Mouse (Mus musculus): ENCODE data around the gene Tnfrsf4. TPM values are rescaled to one million over a fixed set of nuclear protein-coding genes. Genes with fewer than 3 reads are reported as not detected.

Gene Tnfrsf4
- polyA plus RNA-seq, 1 experiment = 1.7 TPM

DNA sequence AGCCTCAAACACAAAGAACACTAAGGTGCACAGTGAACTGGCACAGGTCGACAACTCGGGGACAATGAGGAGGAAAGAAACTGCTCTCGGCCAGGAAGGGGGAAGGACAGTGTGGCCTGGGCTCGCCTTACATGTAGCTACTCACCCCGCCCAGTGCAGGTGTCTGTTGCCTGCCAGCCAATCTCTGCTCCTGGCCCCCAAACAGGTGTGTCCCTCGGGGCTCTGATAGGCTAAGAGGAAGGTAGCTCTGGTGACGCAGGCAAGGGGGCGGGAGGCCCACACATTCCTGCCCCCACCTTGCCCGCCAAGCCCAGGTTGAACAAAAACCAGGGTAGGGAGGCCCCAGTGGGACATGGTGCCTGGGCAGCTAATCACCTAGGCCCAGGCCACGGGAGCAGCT is 46.1 kb downstream of the Tnfrsf4 start:
- TF ChIP-seq CTCF (IDR thresholded peaks at IDR 0.05; ENCODE audit: low read depth, low read length) (no peak), POLR2A (IDR thresholded peaks at IDR 0.05; ENCODE audit: borderline replicate concordance, low read depth, low read length) (no peak)
- H3K4me1 ChIP-seq (ENCODE audit: control insufficient read depth, insufficient read depth, low read length) = no peaks in the 10 kb centered on the region
- no peak overlapping the region for H3K4me3 ChIP-seq (ENCODE audit: insufficient read depth, low read length)
- H3K27ac ChIP-seq (ENCODE audit: insufficient read depth, low read depth, low read length) = no peak overlapping the region

DNA sequence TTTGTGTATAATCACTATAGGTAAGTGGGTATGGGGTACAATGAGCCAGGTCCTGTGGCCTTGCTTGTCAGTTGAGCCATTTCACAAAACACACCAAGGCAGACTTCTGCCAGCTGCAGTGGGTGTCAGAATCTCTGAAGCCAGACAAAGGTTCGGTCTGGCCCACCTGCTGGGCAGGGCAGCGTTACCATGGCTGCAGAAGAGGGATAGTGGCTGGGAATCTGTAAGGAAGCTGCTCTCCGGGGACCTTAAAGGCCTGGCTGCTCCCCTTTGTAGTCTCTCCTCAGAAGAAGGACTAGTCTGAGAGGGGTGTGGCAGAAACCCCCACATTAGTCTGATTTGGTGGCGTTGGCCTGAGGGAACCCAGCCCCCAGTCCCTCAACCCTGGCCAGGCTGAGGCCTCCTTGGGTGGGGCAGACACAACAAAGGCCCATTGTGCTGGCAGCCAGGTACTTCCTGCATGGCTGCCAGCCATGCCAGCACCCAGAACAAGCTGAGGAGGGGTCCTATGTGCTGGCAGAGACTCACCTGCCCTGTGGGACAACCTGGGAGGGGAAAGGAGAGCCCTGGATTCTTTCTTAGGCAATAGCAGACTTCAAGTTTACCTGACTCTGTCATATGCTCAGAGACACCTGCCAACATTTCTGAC is 50.3 kb downstream of the Tnfrsf4 start:
- no peak overlapping the region for H3K4me3 ChIP-seq (ENCODE audit: insufficient read depth, low read length)
- TF ChIP-seq CTCF (IDR thresholded peaks at IDR 0.05; ENCODE audit: low read depth, low read length) (no peak), POLR2A (IDR thresholded peaks at IDR 0.05; ENCODE audit: borderline replicate concordance, low read depth, low read length) (no peak)
- no peak overlapping the region for H3K27ac ChIP-seq (ENCODE audit: insufficient read depth, low read depth, low read length)
- peaks cover 9% of the 10 kb centered on the region for H3K4me1 ChIP-seq (ENCODE audit: control insufficient read depth, insufficient read depth, low read length)

DNA sequence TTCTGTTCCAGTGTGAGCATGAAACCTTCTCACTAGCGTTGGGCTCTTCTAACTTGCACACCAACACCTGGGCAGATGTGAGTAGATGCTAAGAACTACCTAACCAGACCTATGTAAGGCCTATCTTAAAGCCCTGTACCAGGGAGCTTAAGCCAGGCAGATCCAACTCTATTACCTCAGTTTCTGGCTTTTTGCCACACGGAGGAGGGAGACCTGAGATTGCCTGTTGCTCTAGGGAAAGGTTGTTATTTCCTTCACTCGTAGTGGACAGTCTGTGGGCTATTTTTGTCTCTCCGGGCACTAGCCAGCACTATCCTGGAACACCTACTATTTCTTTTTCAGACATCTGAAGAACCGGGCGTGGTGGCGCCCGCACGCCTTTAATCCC is 50.9 kb downstream of the Tnfrsf4 start:
- Histone ChIP-seq H3K4me1 (ENCODE audit: control insufficient read depth, insufficient read depth, low read length) (peaks cover 9% of the 10 kb centered on the region), H3K4me3 (ENCODE audit: insufficient read depth, low read length) (no peak overlapping the region), H3K27ac (ENCODE audit: insufficient read depth, low read depth, low read length) (no peak overlapping the region)
- TF ChIP-seq POLR2A (IDR thresholded peaks at IDR 0.05; ENCODE audit: borderline replicate concordance, low read depth, low read length) = no peak
- no peak for TF ChIP-seq CTCF (IDR thresholded peaks at IDR 0.05; ENCODE audit: low read depth, low read length)

DNA sequence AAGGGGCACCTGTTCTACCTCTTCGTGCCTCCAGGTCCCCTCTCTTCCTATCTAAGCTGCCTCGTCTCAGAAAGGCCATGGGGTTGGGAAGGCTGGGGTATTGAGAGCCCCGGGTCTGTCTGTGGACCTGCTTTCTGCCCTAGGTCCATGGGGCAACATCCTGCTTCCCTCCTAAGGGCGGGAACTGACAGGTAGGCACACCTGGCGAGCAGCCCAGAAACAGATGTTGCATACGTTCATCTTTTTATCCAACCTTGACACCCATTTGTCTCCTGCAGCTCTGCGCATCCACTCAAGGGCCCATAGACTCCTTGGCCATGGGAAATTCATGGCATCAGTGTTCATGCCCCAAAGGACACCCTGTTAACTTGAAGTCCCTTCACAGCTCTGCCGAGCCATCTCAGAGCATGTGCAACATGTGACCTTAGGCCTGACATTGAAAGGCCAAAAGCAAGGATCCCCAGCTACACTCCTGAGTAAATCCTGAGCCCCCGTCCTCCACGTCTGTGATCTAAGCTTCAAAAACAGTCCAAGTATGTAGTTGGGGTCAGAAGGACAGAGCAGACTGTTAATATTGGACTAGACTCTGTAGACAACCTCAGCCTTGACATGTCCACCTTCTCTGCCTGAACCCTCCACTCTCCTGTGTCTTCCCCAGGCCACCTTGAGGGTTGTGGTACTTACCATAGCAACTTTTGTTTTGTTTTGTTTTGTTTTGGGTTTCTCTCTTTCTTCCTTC is 51.7 kb downstream of the Tnfrsf4 start:
- no peak overlapping the region for H3K4me3 ChIP-seq (ENCODE audit: insufficient read depth, low read length)
- H3K27ac ChIP-seq (ENCODE audit: insufficient read depth, low read depth, low read length) = no peak overlapping the region
- no peak for TF ChIP-seq CTCF (IDR thresholded peaks at IDR 0.05; ENCODE audit: low read depth, low read length)
- no peak for TF ChIP-seq POLR2A (IDR thresholded peaks at IDR 0.05; ENCODE audit: borderline replicate concordance, low read depth, low read length)
- peaks cover 9% of the 10 kb centered on the region for H3K4me1 ChIP-seq (ENCODE audit: control insufficient read depth, insufficient read depth, low read length)

Other genes starting within 250 kb of the Tnfrsf4 start
- not detected in 2 replicates for gene Vwa1, start 239.1 kb upstream of the Tnfrsf4 start, polyA plus RNA-seq (2012; ENCODE audit: insufficient read depth, insufficient read length, missing spikeins)
- gene Tmem88b, start 228.0 kb upstream of the Tnfrsf4 start, polyA plus RNA-seq (2012; ENCODE audit: insufficient read depth, insufficient read length, missing spikeins) = 0.23 TPM in 1 of 2 replicates, not detected in the other
- not detected in 2 replicates for gene Ankrd65, start 223.4 kb upstream of the Tnfrsf4 start, polyA plus RNA-seq (2012; ENCODE audit: insufficient read depth, insufficient read length, missing spikeins)
- gene Mrpl20, start 211.0 kb upstream of the Tnfrsf4 start, polyA plus RNA-seq (2012; ENCODE audit: insufficient read depth, insufficient read length, missing spikeins) = 81.6 and 99.5 TPM in 2 replicates
- 100 and 112 TPM in 2 replicates for gene Ccnl2, start 201.4 kb upstream of the Tnfrsf4 start, polyA plus RNA-seq (2012; ENCODE audit: insufficient read depth, insufficient read length, missing spikeins)
- 99.3 and 105 TPM in 2 replicates for gene Aurkaip1, start 182.6 kb upstream of the Tnfrsf4 start, polyA plus RNA-seq (2012; ENCODE audit: insufficient read depth, insufficient read length, missing spikeins)
- 1.2 and 2.7 TPM in 2 replicates for gene Mxra8, start 174.2 kb upstream of the Tnfrsf4 start, polyA plus RNA-seq (2012; ENCODE audit: insufficient read depth, insufficient read length, missing spikeins)
- gene Dvl1, start 166.4 kb upstream of the Tnfrsf4 start, polyA plus RNA-seq (2012; ENCODE audit: insufficient read depth, insufficient read length, missing spikeins) = 20.9 and 27.3 TPM in 2 replicates
- 0.62 and 0.68 TPM in 2 replicates for gene Tas1r3, start 150.5 kb upstream of the Tnfrsf4 start, polyA plus RNA-seq (2012; ENCODE audit: insufficient read depth, insufficient read length, missing spikeins)
- gene Cptp, start 144.4 kb upstream of the Tnfrsf4 start, polyA plus RNA-seq (2012; ENCODE audit: insufficient read depth, insufficient read length, missing spikeins) = 11.6 and 13.9 TPM in 2 replicates
- 21.4 and 23.0 TPM in 2 replicates for gene Ints11, start 144.3 kb upstream of the Tnfrsf4 start, polyA plus RNA-seq (2012; ENCODE audit: insufficient read depth, insufficient read length, missing spikeins)
- gene Pusl1, start 122.1 kb upstream of the Tnfrsf4 start, polyA plus RNA-seq (2012; ENCODE audit: insufficient read depth, insufficient read length, missing spikeins) = 10.7 and 13.2 TPM in 2 replicates
- gene Acap3, start 122.0 kb upstream of the Tnfrsf4 start, polyA plus RNA-seq (2012; ENCODE audit: insufficient read depth, insufficient read length, missing spikeins) = 15.8 and 18.1 TPM in 2 replicates
- 78.3 and 85.9 TPM in 2 replicates for gene Ube2j2, start 70.0 kb upstream of the Tnfrsf4 start, polyA plus RNA-seq (2012; ENCODE audit: insufficient read depth, insufficient read length, missing spikeins)
- 32.4 and 42.7 TPM in 2 replicates for gene C1qtnf12, start 51.5 kb upstream of the Tnfrsf4 start, polyA plus RNA-seq (2012; ENCODE audit: insufficient read depth, insufficient read length, missing spikeins)
- 1.7 and 2.3 TPM in 2 replicates for gene B3galt6, start 21.2 kb upstream of the Tnfrsf4 start, polyA plus RNA-seq (2012; ENCODE audit: insufficient read depth, insufficient read length, missing spikeins)
- 197 and 213 TPM in 2 replicates for gene Sdf4, start 21.0 kb upstream of the Tnfrsf4 start, polyA plus RNA-seq (2012; ENCODE audit: insufficient read depth, insufficient read length, missing spikeins)
- gene Tnfrsf18, start 12.3 kb downstream of the Tnfrsf4 start, polyA plus RNA-seq (2012; ENCODE audit: insufficient read depth, insufficient read length, missing spikeins) = not detected in 2 replicates
- not detected in 2 replicates for gene Ttll10, start 45.6 kb downstream of the Tnfrsf4 start, polyA plus RNA-seq (2012; ENCODE audit: insufficient read depth, insufficient read length, missing spikeins)
- 18.3 and 20.3 TPM in 2 replicates for gene 9430015G10Rik, start 96.1 kb downstream of the Tnfrsf4 start, polyA plus RNA-seq (2012; ENCODE audit: insufficient read depth, insufficient read length, missing spikeins)
- 0.28 TPM in 1 of 2 replicates, not detected in the other for gene Rnf223, start 116.7 kb downstream of the Tnfrsf4 start, polyA plus RNA-seq (2012; ENCODE audit: insufficient read depth, insufficient read length, missing spikeins)
- gene Agrn, start 183.6 kb downstream of the Tnfrsf4 start, polyA plus RNA-seq (2012; ENCODE audit: insufficient read depth, insufficient read length, missing spikeins) = 24.0 and 25.1 TPM in 2 replicates
- 76.8 and 96.9 TPM in 2 replicates for gene Isg15, start 187.0 kb downstream of the Tnfrsf4 start, polyA plus RNA-seq (2012; ENCODE audit: insufficient read depth, insufficient read length, missing spikeins)
- 1.2 and 1.6 TPM in 2 replicates for gene AW011738, start 189.5 kb downstream of the Tnfrsf4 start, polyA plus RNA-seq (2012; ENCODE audit: insufficient read depth, insufficient read length, missing spikeins)
- gene Perm1, start 202.0 kb downstream of the Tnfrsf4 start, polyA plus RNA-seq (2012; ENCODE audit: insufficient read depth, insufficient read length, missing spikeins) = not detected in 2 replicates
- 41.6 and 44.9 TPM in 2 replicates for gene Plekhn1, start 221.0 kb downstream of the Tnfrsf4 start, polyA plus RNA-seq (2012; ENCODE audit: insufficient read depth, insufficient read length, missing spikeins)
- gene Noc2l, start 222.2 kb downstream of the Tnfrsf4 start, polyA plus RNA-seq (2012; ENCODE audit: insufficient read depth, insufficient read length, missing spikeins) = 45.2 and 46.3 TPM in 2 replicates
- gene Samd11, start 241.8 kb downstream of the Tnfrsf4 start, polyA plus RNA-seq (2012; ENCODE audit: insufficient read depth, insufficient read length, missing spikeins) = 0.36 TPM in 1 of 2 replicates, not detected in the other